Mouse (Mus musculus) adrenal gland, adult 8-10 months (tissue): ENCODE results near the gene Gpr45. TPM values are rescaled to one million over a fixed set of nuclear protein-coding genes. Genes with fewer than 3 reads are reported as not detected.
"Not testable (repeated sequence)": the region's sequence is repeated elsewhere in the genome, so short reads cannot be mapped to it uniquely, and the experiment has no call there.

Source experiments
- DNase-seq: peaks from one replicate; pipeline ENCODE4 v3.0.0; 2022
- total RNA-seq, 4 experiments: library from RNA; stranded (reverse); gene quantifications; 2 replicates each; pipeline ENCODE4 v1.2.4; 2022

Gpr45 gene
- 1 to 10 TPM; 2.2 to 5.4 (median 3.4) TPM for total RNA-seq

- DNase-seq: no peak
Observed at GRCm38 (mm10) chr1:42952734-42953481, at the start of gene Gpr45. Gpr45 (plus strand) TSS chr1:42952872.

- DNase-seq: no peak
Observed at GRCm38 (mm10) chr1:42905148-42905547, 47.5 kb upstream of the Gpr45 start.

DNA sequence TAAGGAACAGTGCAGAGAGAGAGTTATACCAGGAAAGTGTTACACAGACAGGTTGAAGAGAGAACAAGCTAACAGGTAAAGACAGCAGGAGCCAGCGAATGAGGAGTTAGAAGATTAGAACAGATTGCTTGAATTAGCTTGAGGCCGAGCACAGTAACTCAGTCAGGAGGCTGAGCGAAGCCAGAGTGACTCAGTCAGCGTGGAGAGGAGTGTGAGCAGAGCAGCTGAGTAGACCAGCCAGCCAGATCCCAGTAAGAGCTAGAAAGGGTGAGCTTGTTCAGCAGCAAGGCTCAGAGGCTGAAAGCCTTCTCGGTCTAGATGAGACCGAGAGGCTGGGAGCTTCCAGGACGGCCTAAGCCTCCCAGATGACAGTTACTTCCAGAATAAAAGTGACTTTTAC lies 46.0 kb upstream of the Gpr45 start:
- DNase-seq: no peak

- DNase-seq: no peak
Observed at GRCm38 (mm10) chr1:42907153-42907552, 45.5 kb upstream of the Gpr45 start.

- no peak for DNase-seq
Observed at GRCm38 (mm10) chr1:42915062-42915461, 37.6 kb upstream of the Gpr45 start.

GRCm38 (mm10) chr1:42916719-42917118 lies 36.0 kb upstream of the Gpr45 start:
- no peak for DNase-seq

- no peak for DNase-seq
Observed at GRCm38 (mm10) chr1:42917908-42918307, 34.8 kb upstream of the Gpr45 start.

GRCm38 (mm10) chr1:42923924-42924323 lies 28.7 kb upstream of the Gpr45 start:
- DNase-seq: no peak

GRCm38 (mm10) chr1:42933613-42934012 lies 19.1 kb upstream of the Gpr45 start:
- DNase-seq: no peak

- DNase-seq: no peak
Observed at GRCm38 (mm10) chr1:42948486-42948885, 4.2 kb upstream of the Gpr45 start.

GRCm38 (mm10) chr1:42953482-42953822 lies 780 bp downstream of the Gpr45 start:
- no peak for DNase-seq

GRCm38 (mm10) chr1:42956828-42957227 lies 4.2 kb downstream of the Gpr45 start:
- DNase-seq: no peak

DNA sequence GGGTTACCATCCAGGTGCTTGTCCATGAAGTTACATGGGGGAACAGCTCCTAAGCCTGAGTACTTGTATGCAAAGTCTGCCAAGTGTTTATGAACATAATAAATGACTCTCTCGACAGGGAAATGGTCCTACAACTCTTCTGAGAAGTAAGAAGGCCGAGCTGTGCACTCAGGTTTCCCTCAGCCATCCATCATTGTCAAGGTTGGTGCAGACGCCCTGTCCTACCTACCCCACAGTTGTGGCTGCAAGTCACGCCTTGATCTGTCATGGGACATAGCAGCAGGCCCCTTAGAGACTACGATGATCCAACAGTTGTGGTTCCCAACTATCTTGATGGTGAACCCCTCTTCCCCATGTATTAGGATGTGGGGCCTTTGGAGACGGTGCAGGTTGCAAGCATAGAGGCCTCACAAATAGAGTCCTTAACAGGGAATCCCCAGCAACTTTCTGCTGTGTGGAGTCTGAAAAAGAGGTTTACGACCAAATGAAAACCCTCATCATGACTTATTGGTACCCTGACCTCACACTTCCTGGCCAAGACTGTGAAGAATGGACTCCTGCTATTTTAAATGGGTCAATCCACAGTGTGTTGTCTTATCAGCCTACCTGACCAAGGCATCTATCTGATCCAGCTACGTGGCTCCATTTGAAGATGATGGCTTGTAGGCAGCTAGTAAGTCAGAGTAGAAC lies 30.6 kb downstream of the Gpr45 start:
- DNase-seq: no peak

DNA sequence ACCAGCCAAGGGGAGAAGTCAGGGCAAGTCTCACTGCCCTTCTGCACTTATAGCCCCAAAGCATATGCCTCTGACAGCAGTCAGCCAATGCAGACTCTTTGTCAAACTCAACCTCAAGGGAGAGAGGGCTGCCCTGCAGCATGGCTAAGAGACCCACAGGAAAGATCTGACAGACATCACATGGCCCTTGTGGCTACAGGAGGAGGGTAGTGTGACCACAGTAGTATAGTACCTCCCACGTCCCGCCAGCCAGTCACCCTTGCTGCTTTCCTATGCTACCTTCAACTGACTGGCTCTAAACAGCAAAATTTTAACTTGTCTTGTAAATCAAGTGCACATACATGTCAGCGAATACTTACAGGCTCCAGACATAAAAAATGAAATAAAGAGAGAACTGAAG lies 31.4 kb downstream of the Gpr45 start:
- no peak for DNase-seq

GRCm38 (mm10) chr1:42988996-42989395 lies 36.3 kb downstream of the Gpr45 start:
- peak; percentile 33 for DNase-seq

DNA sequence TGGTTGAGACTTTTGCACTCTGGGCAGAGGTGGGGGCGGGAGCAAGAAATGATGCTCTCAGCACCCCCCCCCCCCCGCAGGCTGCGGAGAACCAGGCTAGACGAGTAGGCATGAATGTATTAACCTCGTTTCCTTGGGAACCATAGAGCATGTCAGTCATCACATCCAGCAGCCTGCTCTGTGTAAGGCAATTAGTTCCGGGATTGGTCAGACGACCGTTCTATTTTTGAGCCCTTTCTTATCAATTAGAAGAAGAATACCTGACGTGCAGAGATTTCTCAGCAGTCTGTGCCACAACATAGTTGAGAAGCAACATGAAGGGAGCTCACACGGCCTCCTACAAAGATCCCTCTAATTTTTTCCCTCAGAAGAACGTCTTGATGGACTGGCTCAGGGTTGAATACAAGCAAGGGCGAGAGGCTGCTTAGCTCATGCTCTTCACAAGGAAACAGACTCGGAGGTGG lies 53.4 kb downstream of the Gpr45 start:
- no peak for DNase-seq

- DNase-seq: no peak
Observed at GRCm38 (mm10) chr1:43006524-43006923, 53.9 kb downstream of the Gpr45 start.

DNA sequence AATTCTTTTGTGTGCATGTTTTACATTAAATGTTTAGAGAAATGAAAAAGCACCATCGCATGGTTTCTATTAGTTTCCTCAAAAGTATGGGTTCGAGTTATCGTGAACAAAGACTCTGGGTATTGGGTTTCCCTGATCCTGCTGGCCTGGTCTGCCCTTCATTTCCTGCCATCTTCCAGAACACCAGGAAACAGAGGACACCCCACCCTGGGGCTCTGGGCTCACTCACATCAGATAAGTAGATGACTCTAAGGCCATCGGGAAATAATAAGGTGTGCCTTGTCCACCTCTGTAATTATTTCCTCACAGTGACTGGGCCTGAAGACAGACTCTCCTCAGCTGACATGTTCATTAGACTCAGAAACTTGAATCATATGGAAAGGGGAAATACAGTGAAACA lies 57.8 kb downstream of the Gpr45 start:
- no peak for DNase-seq

- not testable (repeated sequence) for DNase-seq
Observed at GRCm38 (mm10) chr1:43015153-43015685, 62.5 kb downstream of the Gpr45 start.

DNA sequence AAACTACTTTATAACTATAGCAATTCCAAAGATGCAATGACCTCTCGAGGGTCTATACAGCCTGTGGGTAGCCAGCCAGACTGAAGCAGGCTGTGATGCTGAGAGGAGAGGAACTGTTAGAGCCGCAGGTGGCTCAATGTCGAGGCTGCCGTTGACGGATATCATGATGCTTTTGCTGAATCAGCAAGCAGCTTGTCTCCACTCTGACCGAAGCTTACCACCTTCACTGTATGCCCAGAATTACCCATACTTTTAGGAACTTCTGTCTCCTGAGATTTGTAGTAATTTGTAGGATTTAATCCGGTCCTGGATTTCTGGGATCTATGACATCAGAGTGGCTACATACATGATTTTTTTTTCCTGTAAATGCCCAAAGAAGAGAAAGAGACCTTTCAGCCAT lies 83.3 kb downstream of the Gpr45 start:
- DNase-seq: no peak

DNA sequence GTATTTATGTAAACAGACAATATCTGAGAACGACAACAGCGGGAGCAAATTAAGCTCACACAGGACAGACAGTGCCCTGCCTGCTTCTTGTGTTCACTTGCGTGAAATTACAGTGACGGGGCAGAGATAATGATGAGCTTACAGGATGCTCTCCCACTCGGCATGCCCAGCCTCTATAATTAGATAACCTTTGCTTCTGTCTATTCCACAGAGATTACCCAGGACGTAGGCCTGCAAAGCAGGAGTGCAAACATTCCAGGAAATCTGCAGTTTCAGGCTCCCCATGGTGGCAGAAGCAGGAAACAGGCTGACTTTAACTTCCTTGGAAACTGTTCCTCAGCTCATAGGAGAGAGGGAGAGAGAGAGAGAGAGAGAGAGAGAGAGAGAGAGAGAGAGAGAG lies 89.6 kb downstream of the Gpr45 start:
- DNase-seq: no peak

GRCm38 (mm10) chr1:43045204-43045982 lies 92.7 kb downstream of the Gpr45 start:
- no peak for DNase-seq

DNA sequence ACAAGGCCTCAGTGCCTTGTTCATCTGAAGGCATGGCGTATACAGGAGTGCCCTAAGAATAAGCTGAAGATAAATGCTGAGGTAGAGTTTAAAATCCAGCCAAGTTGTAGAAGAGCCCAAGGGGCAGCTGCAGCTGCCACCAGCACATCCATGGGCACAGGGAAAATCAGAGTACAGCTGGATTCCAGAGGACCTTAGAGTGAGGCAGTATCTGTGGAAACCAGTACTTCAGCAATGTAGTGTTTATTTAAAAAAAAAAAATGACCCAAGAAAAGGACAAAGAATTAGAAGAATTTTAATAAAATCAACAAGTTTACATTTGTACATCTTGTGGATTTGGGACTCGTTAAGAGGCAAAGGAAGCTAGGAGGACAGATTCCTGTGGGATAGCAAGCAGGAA lies 94.3 kb downstream of the Gpr45 start:
- no peak for DNase-seq
